Mouse (Mus musculus) naive thymus-derived CD4-positive, alpha-beta T cell, adult 2 months (primary cell): Measurements from ENCODE around the gene Syt16.

Experiments
- DNase-seq: peaks from one replicate; pipeline ENCODE4 v3.0.0-alpha.2; 2011; ENCODE audit warnings: low read depth

Syt16 gene

DNA sequence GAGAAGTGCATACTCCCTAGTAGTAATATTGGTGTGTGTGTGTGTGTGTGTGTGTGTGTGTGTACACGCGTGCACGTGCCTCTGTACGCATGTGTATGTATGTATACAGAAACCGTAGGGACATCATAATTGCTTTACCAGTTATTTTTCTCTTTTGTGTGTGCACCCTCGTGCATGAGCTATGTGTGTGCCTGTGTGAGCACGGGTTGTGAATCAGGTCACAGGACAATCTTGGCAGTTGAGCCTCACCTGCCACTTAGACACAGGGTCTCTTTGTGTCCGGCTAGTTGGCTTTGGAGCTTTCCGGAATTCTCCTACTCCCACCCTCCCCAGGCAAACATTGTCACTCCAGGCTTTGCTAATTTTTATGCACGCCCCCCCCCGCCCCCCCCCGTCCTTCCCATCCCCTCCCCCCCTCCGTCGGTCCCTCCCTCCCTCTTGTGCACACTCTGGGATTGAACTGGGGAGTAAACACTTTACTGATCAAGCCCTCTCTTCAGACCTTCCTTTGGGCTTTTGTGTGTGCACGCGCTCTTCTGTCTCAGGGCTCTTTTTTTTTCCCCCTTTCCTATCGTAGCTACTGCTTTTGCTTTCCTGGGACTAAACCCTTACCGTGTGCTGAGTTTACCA, 319.0 kb downstream of the Syt16 start, which contains the start of gene Gm11042:
Gene Gm11042, minus strand, starts transcription at position 51 of the 630 bp plus-strand sequence.
- no peak for DNase-seq

DNA sequence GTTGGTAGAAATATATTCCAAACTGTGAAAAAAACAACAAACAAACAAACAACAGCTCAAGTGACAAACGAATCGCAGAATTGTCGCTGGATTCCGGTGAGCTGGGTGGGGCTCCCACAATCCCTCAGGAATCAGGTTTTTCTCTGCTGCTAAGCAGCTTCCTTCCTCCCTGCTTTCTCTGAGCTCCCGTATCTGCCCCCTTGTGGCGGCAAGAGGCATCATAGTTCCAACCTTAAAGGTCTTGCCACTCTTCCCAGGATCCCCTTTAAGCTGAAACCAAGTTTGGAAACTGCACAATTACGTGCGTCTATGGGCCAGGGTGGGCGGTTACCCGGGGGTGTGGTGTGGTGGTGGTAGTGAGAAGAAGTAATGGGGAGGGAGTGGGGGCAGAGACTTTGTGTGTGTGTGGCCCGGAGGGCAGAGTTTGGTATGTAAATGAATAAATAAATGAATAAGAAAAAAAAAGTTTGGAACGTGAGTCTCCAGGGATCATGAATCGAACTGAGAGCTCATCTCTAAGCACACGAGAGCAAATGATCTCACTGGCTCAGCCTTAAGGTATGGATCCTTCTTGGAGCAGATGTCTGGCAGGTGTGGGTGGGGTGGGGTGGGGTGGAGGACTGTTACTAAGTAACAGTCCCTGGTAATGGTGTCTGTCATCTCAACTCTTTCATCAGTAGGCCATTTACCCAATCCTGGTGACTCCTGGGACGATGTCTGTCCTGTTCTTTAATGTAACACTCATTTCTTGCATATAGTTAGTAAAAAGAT, 319.7 kb downstream of the Syt16 start:
- DNase-seq, result peak; percentile 46

DNA sequence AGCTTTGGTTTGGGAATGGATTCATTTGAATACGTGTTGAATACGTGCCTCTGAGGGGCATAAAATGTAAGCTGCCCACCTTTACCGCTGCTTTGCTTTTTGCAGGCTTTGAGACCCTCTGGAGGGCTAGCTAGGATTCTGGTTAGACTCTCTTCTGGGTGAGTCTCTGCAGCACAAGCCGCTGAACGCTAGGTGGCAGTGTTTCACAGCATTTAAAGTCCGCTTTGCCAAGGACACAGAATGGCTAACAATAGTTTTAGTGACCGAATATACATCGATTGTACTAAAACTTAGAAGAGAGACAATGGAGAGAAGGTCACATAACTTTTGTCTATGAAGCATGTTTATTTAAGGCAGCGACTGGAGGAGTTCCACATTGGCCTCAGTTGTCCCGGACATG, 322.9 kb downstream of the Syt16 start:
- peak; percentile 68 for DNase-seq

DNA sequence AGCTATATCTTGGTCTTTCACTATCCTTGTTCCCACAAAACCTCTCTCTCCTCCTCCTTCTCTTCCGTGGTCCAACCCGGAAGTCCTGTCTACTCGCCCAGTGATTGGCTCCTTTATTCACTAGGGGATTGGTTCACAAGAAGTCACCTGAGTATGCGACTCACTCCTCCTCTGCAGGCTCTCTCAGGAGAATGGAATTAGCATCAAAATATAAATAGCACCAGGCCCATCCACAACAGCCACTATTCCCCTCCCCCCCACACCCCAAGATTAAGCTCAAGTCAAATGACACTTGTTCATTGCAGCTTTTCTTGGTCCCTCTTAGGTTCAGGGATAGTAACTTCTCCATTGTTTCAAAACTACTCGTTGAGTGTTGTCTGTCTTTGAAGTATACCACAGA, 324.5 kb downstream of the Syt16 start:
- no peak for DNase-seq
